ENCODE assay signal across 8 mouse cellular contexts in the genomic region with DNA sequence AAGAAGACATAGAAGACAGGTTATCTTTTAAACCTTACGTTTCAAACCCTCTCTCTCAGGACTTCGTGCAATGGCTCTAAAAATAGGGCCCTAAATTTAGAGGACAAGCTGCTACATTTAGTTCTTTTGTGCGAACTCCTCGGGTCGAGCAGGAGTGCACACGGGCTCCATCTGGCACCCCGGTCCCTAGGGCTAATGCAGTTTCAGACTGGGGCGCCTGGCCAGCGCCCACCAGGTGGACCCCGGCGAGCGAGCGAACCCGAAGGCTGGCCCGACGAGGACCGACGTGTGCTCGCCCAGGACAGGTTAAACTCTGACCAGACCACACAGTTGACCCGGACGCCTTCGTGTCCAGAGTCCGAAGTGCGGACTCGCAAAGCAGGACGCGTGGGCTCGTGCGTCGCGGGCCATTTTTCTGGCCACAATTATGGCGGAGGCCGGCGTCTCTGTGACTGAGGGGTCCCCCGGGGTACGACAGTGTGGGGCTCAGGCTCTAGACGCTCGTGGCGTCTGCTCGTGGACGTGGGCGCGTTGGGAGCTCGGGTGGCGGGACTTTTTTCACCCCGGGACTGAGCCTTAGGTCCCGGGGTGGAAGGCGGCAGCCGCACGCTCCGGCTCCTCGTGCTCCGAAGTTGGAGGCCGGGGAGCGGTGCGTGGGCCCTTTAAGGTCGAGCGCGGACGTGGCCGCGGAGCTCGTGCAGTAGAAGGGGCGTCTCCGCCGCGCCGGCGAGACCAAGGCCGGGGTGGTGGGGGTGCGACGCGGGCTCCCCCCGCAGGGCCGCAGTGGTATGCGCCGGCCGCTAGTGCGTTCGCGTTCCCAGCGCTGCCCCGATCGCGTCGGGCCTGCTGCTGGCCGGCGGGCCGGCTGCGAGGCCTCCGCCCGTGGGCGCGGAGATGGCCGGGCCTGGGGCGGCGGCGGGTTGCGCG. TPM values are rescaled to one million over a fixed set of nuclear protein-coding genes. Genes with fewer than 3 reads are reported as not detected.
DNase-seq lines count a peak whose midpoint lies in the region; ATAC-seq and TF ChIP-seq lines count a peak whose summit lies in the region.

No protein-coding gene starts in this region.

- H3K9ac ChIP-seq in forebrain, postnatal 0 days = peak overlapping the region; percentile 76
- H3K9ac ChIP-seq in lung, embryonic 16.5 days (ENCODE audit: low read length) = peak overlapping the region; percentile 95

- H3K4me2 ChIP-seq in forebrain, postnatal 0 days (ENCODE audit: low read depth) = peak overlapping the region; percentile 82
- peak overlapping the region; percentile 68 for H3K4me2 ChIP-seq in lung, embryonic 16.5 days (ENCODE audit: low read depth, low read length)

- DNase-seq in G1E (ENCODE audit: low spot score) = peak; percentile 86
- DNase-seq in cerebellum, adult 18-20 months = peak; percentile 89 to 98
- DNase-seq in forebrain, postnatal 0 days = peak; percentile 96
- DNase-seq in layer of hippocampus, adult 9-10 months (ENCODE audit: low spot score) = peak; percentile 82
- peak; percentile 87 for DNase-seq in ovary, postnatal 10 days (ENCODE audit: low spot score)
- DNase-seq in thymus, postnatal 10 days (ENCODE audit: low spot score in 2 of 2) = peak; percentile 87 to 93

- H3K4me3 ChIP-seq in G1E (ENCODE audit: low read depth, low read length) = peak overlapping the region; percentile 82
- H3K4me3 ChIP-seq in forebrain, postnatal 0 days (ENCODE audit: low read depth, low read length) = peak overlapping the region; percentile 91
- peak overlapping the region; percentile 92 for H3K4me3 ChIP-seq in lung, embryonic 16.5 days (ENCODE audit: low read length)

- peaks cover 15% of the 10 kb centered on the region for H3K36me3 ChIP-seq in G1E (replicated peaks)
- H3K36me3 ChIP-seq in forebrain, postnatal 0 days (ENCODE audit: insufficient read depth) = no peaks in the 10 kb centered on the region
- H3K36me3 ChIP-seq in lung, embryonic 16.5 days (ENCODE audit: control insufficient read depth, insufficient read depth, low read length) = no peaks in the 10 kb centered on the region

- WGBS in forebrain, postnatal 0 days = under 1% methylated on average over 100 of the region's 100 CpGs
- under 1% methylated on average over 87 of the region's 100 CpGs for WGBS in lung, embryonic 16.5 days

- peak; percentile 36 for ATAC-seq in G1E (ENCODE audit: extremely low read depth, insufficient number of reproducible peaks, low FRiP score, poor library complexity, severe bottlenecking)
- ATAC-seq in forebrain, postnatal 0 days = peak; percentile 97
- peak; percentile 83 to 88 for ATAC-seq in hematopoietic stem cell, adult 5-6 weeks (replicated peaks in 1 of 2; ENCODE audit: insufficient read depth in 1 of 2, low FRiP score in 2 of 2, low TSS enrichment in 1 of 2, low read depth in 1 of 2, poor library complexity in 2 of 2, severe bottlenecking in 2 of 2)
- peak; percentile 95 for ATAC-seq in lung, embryonic 16.5 days (ENCODE audit: low read depth)

- TF ChIP-seq CTCF in G1E (IDR thresholded peaks at IDR 0.05; ENCODE audit: low read depth, low read length) = no peak
- peak; percentile 49 for TF ChIP-seq CTCF in forebrain, postnatal 0 days (IDR thresholded peaks at IDR 0.05; ENCODE audit: low read depth)

- H3K27ac ChIP-seq in forebrain, postnatal 0 days (ENCODE audit: low read depth, low read length) = peak overlapping the region; percentile 85
- peak overlapping the region; percentile 97 for H3K27ac ChIP-seq in lung, embryonic 16.5 days (ENCODE audit: low read length)

- H3K9me3 ChIP-seq in G1E (replicated peaks) = 0 out of 2 replicates have a peak, but pooled peaks cover 2% of the 10 kb centered on the region
- H3K9me3 ChIP-seq in forebrain, postnatal 0 days (ENCODE audit: low read length) = no peaks in the 10 kb centered on the region
- H3K9me3 ChIP-seq in lung, embryonic 16.5 days (ENCODE audit: control insufficient read depth, low read length) = no peaks in the 10 kb centered on the region

- peaks cover 56% of the 10 kb centered on the region for H3K4me1 ChIP-seq in G1E (ENCODE audit: insufficient read depth, low read depth, low read length)
- 0 out of 2 replicates have a peak, but pooled peaks cover 11% of the 10 kb centered on the region for H3K4me1 ChIP-seq in forebrain, postnatal 0 days (ENCODE audit: insufficient read depth)
- peaks cover 19% of the 10 kb centered on the region for H3K4me1 ChIP-seq in lung, embryonic 16.5 days (replicated peaks; ENCODE audit: control insufficient read depth, insufficient read depth, low read length)

- H3K27me3 ChIP-seq in G1E (ENCODE audit: insufficient read depth, low read length) = no peaks in the 10 kb centered on the region
- H3K27me3 ChIP-seq in forebrain, postnatal 0 days (ENCODE audit: insufficient read depth, low read length) = no peaks in the 10 kb centered on the region
- no peaks in the 10 kb centered on the region for H3K27me3 ChIP-seq in lung, embryonic 16.5 days (ENCODE audit: control insufficient read depth, insufficient read depth, low read depth, low read length)

RNA-seq across cellular contexts. Expression of a gene that starts 35.3 kb away (rescaled TPM):
- total RNA-seq in G1E (2014; fragmentation: Nextera tagmentation) (147 and 162 TPM in 2 replicates), G1E (2017) (135 and 151 TPM in 2 replicates)
- 47.7 and 50.5 TPM in 2 replicates for polyA plus RNA-seq in G1E (2012)
- 24.2 and 29.6 TPM in 2 replicates for total RNA-seq in forebrain, postnatal 0 days (2014; rRNA removed)
- 21.5 and 26.9 TPM in 2 replicates for polyA plus RNA-seq in forebrain, postnatal 0 days (2015; fragmentation: Nextera tagmentation; extraction: Ambion mirVana)
- total RNA-seq in hematopoietic stem cell, adult 5-6 weeks (2017) = 107 and 216 TPM in 2 replicates
- polyA plus RNA-seq in lung, embryonic 16.5 days (2015; fragmentation: Nextera tagmentation; extraction: Ambion mirVana) = 55.8 and 56.6 TPM in 2 replicates

Comparison
In these comparisons a context has a peak if more than half of its experiments do, and no peak if none do; other contexts are left out.
1. Peak in every context shown above with its lines: DNase-seq, ATAC-seq, H3K4me3 ChIP-seq and H3K27ac ChIP-seq.
2. ATAC-seq: peak in every context shown above with its lines; median percentile 97 in forebrain, postnatal 0 days; 95 in lung, embryonic 16.5 days; 86 in hematopoietic stem cell, adult 5-6 weeks; 36 in G1E.